ENCODE assay signal across 8 mouse cellular contexts in genomic region chr2:109891471-109891870, GRCm38 (mm10). TPM values are rescaled to one million over a fixed set of nuclear protein-coding genes. Genes with fewer than 3 reads are reported as not detected.
DNase-seq lines count a peak whose midpoint lies in the region; ATAC-seq lines count a peak whose summit lies in the region.

No protein-coding gene starts in this region.

- no peaks in the 10 kb centered on the region for H3K9me3 ChIP-seq in liver, embryonic 12.5 days (replicated peaks)
- H3K9me3 ChIP-seq in stomach, embryonic 14.5 days (ENCODE audit: control insufficient read depth, low read depth, low read length), result peaks cover 4% of the 10 kb centered on the region; the same call in 1 of the 2 replicates

- peak; percentile 36 for DNase-seq in embryo, embryonic 10.5 days (ENCODE audit: low spot score)
- DNase-seq in embryo, embryonic 10 days (ENCODE audit: low spot score), result no peak
- DNase-seq in 416B (ENCODE audit: low read depth), result peak; percentile 40
- no peak for DNase-seq in urinary bladder, postnatal 25 days (ENCODE audit: low spot score)
- DNase-seq in kidney, adult 18-20 months, result no peak

- WGBS in liver, embryonic 12.5 days (ENCODE audit: insufficient replicate concordance), result 31% methylated on average over 4 of the region's 4 CpGs
- 32% methylated on average over 4 of the region's 4 CpGs for WGBS in stomach, embryonic 14.5 days

- peak overlapping the region; percentile 98 for H3K4me3 ChIP-seq in liver, embryonic 12.5 days
- peak overlapping the region; percentile 86 for H3K4me3 ChIP-seq in stomach, embryonic 14.5 days (ENCODE audit: low read depth, low read length)

- H3K9ac ChIP-seq in liver, embryonic 12.5 days, result peak overlapping the region; percentile 96
- H3K9ac ChIP-seq in stomach, embryonic 14.5 days (replicated peaks; ENCODE audit: low read depth, low read length), result peak overlapping the region; percentile 87

- peaks cover 24% of the 10 kb centered on the region for H3K36me3 ChIP-seq in liver, embryonic 12.5 days
- H3K36me3 ChIP-seq in stomach, embryonic 14.5 days (ENCODE audit: control insufficient read depth, insufficient read depth, low read length), result peaks cover 21% of the 10 kb centered on the region

- H3K4me2 ChIP-seq in liver, embryonic 12.5 days, result peak overlapping the region; percentile 85
- H3K4me2 ChIP-seq in stomach, embryonic 14.5 days (replicated peaks; ENCODE audit: low read depth, low read length), result peak overlapping the region; percentile 49

- peaks cover 2% of the 10 kb centered on the region; the same call in 1 of the 2 replicates for H3K27me3 ChIP-seq in liver, embryonic 12.5 days (replicated peaks)
- H3K27me3 ChIP-seq in stomach, embryonic 14.5 days (ENCODE audit: control insufficient read depth, insufficient read depth, low read length), result no peaks in the 10 kb centered on the region

- H3K27ac ChIP-seq in liver, embryonic 12.5 days, result peak overlapping the region; percentile 87
- peak overlapping the region; percentile 84; the same call in 1 of the 2 replicates for H3K27ac ChIP-seq in stomach, embryonic 14.5 days (ENCODE audit: low read length)

- peaks cover 25% of the 10 kb centered on the region for H3K4me1 ChIP-seq in liver, embryonic 12.5 days
- peaks cover 13% of the 10 kb centered on the region for H3K4me1 ChIP-seq in stomach, embryonic 14.5 days (ENCODE audit: control insufficient read depth, insufficient read depth, low read length)

- 0 out of 2 replicates have a peak, but pooled peaks have one; percentile 7 for ATAC-seq in erythroid progenitor cell, adult 5-6 weeks (replicated peaks; ENCODE audit: low FRiP score, poor library complexity, severe bottlenecking)
- ATAC-seq in liver, embryonic 12.5 days, result no peak
- ATAC-seq in stomach, embryonic 14.5 days (ENCODE audit: insufficient number of reproducible peaks, insufficient read depth, low FRiP score, low read depth), result no peak

RNA-seq across cellular contexts. Expression of gene Lin7c, which starts 0.8 kb away (rescaled TPM):
- total RNA-seq in erythroid progenitor cell, adult 5-6 weeks (2015; ENCODE audit: low replicate concordance), result 17.7 and 28.1 TPM in 2 replicates
- 29.7 and 32.6 TPM in 2 replicates for total RNA-seq in erythroid progenitor cell, adult 5-6 weeks (2017; ENCODE audit: low replicate concordance)
- polyA plus RNA-seq in liver, embryonic 12.5 days (2016; fragmentation: Nextera tagmentation; extraction: Ambion mirVana), result 29.9 and 31.6 TPM in 2 replicates
- 68.8 and 74.2 TPM in 2 replicates for polyA plus RNA-seq in stomach, embryonic 14.5 days (2014; fragmentation: Nextera tagmentation; extraction: Ambion mirVana)

RNA-seq across cellular contexts. Expression of gene Lgr4, which starts 26.0 kb away (rescaled TPM):
- total RNA-seq in erythroid progenitor cell, adult 5-6 weeks (2015; ENCODE audit: low replicate concordance), result not detected in 2 replicates
- total RNA-seq in erythroid progenitor cell, adult 5-6 weeks (2017; ENCODE audit: low replicate concordance), result 0.26 TPM in 1 of 2 replicates, not detected in the other
- 5.8 and 6.0 TPM in 2 replicates for polyA plus RNA-seq in liver, embryonic 12.5 days (2016; fragmentation: Nextera tagmentation; extraction: Ambion mirVana)
- 38.2 and 39.0 TPM in 2 replicates for polyA plus RNA-seq in stomach, embryonic 14.5 days (2014; fragmentation: Nextera tagmentation; extraction: Ambion mirVana)

Comparison
In these comparisons a context has a peak if more than half of its experiments do, and no peak if none do; other contexts are left out.
1. DNase-seq: peak in embryo, embryonic 10.5 days (single experiment) and 416B (single experiment); none in embryo, embryonic 10 days (single experiment), urinary bladder, postnatal 25 days (single experiment) and kidney, adult 18-20 months (single experiment).